Mouse (Mus musculus): ENCODE results near the gene Cybrd1.
A peak's percentile ranks its signal among the peaks of the same experiment; 100 is the strongest.

GRCm38 (mm10) chr2:71116151-71116550 lies 1.6 kb upstream of the Cybrd1 start:
- TF ChIP-seq POLR2A (IDR thresholded peaks at IDR 0.05; ENCODE audit: borderline replicate concordance, extremely low read depth, low read depth, low read length) (no peak), CTCF (IDR thresholded peaks at IDR 0.05; ENCODE audit: insufficient read depth, low read length) (peak; percentile 21; the same call in 1 of the 2 replicates)
